ENCODE assay signal across 31 mouse cellular contexts in genomic region chr8:83562669-83563068, GRCm38 (mm10). TPM values are rescaled to one million over a fixed set of nuclear protein-coding genes. Genes with fewer than 3 reads are reported as not detected.
"Had no signal": no experiment of that assay in that cellular context is flagged by ENCODE, and none has a peak within 500 bp of the region (broad histone marks: within the 10 kb centered on the region; RNA-seq: fewer than 3 reads in every experiment).

No protein-coding gene starts in this region.

- H3K9me3 ChIP-seq: limb, embryonic 12.5 days; limb, embryonic 15.5 days; neural tube, embryonic 12.5 days; neural tube, embryonic 15.5 days had no signal

- H3K4me3 ChIP-seq: limb, embryonic 12.5 days; limb, embryonic 15.5 days; megakaryocyte, embryonic 14.5 days; neural tube, embryonic 12.5 days; neural tube, embryonic 15.5 days had no signal

- H3K27ac ChIP-seq: limb, embryonic 12.5 days; limb, embryonic 15.5 days; macrophage; neural tube, embryonic 12.5 days; neural tube, embryonic 15.5 days; stomach, postnatal 0 days had no signal

- H3K36me3 ChIP-seq: limb, embryonic 12.5 days; limb, embryonic 15.5 days; neural tube, embryonic 12.5 days; neural tube, embryonic 15.5 days had no signal

- H3K4me2 ChIP-seq: limb, embryonic 12.5 days; limb, embryonic 15.5 days; midbrain, embryonic 11.5 days; neural tube, embryonic 12.5 days; neural tube, embryonic 15.5 days had no signal

- H3K27me3 ChIP-seq: limb, embryonic 12.5 days; limb, embryonic 15.5 days; neural tube, embryonic 12.5 days; neural tube, embryonic 15.5 days had no signal

- H3K9ac ChIP-seq: limb, embryonic 15.5 days; neural tube, embryonic 12.5 days; neural tube, embryonic 15.5 days had no signal

- ATAC-seq: inflammation-experienced regulatory T-cells, adult 6 months; intestine, embryonic 16.5 days had no signal

- DNase-seq: kidney, adult 18-20 months; kidney, adult 9 months; kidney, postnatal 14 days; kidney, postnatal 4 days; left cerebral cortex, postnatal 4 days; lung, adult 2 months; midbrain, embryonic 14.5 days; right cerebral cortex, adult 18-20 months; right cerebral cortex, postnatal 14 days; thymus, adult 2 months; thymus, postnatal 14 days; thymus, postnatal 4 days had no signal

RNA-seq across cellular contexts. Expression of gene Olfr370, which starts 27.1 kb away (rescaled TPM):
- total RNA-seq: layer of hippocampus, adult 18-20 months; layer of hippocampus, postnatal 14 days; left cerebral cortex, adult 8-10 months; left cerebral cortex, postnatal 14 days; left cerebral cortex, postnatal 4 days; midbrain, postnatal 0 days had no signal
- polyA plus RNA-seq: inflammation-experienced regulatory T-cells, adult 6 months; intestine, embryonic 16.5 days; kidney, embryonic 16.5 days; limb, embryonic 12.5 days; limb, embryonic 15.5 days; lung, adult 2 months; lung, embryonic 16.5 days; macrophage; midbrain, embryonic 11.5 days; midbrain, embryonic 14.5 days; midbrain, postnatal 0 days; neural tube, embryonic 12.5 days; neural tube, embryonic 15.5 days; spleen, adult 2 months; stomach, embryonic 14.5 days; stomach, postnatal 0 days; thymus, adult 2 months had no signal
